Mouse (Mus musculus) left cerebral cortex, postnatal 25 days (tissue): ENCODE measurements around the gene Prl2c3. TPM values are rescaled to one million over a fixed set of nuclear protein-coding genes. Genes with fewer than 3 reads are reported as not detected.
"Not testable (repeated sequence)": the region's sequence is repeated elsewhere in the genome, so short reads cannot be mapped to it uniquely, and the experiment has no call there.

Experiments
- DNase-seq, 2 experiments: peaks; one replicate each; pipeline ENCODE4 v3.0.0; 2022; ENCODE audit warnings: low spot score in 2 of 2, mixed read lengths in 1 of 2
- intact Hi-C: fragments of 180-260 bp; cut with DNase I; formaldehyde crosslinking; loops from one replicate; pipeline ENCODE4 v1.15.1; 2025
- total RNA-seq, 2 experiments: library from RNA; stranded (reverse); gene quantifications; 2 replicates each; pipeline ENCODE4 v1.2.3; 2021

Prl2c3 gene
- not detected for total RNA-seq

GRCm38 (mm10) chr13:12799979-12800378, at the start of gene Prl2c3:
Gene Prl2c3, minus strand, starts transcription at chr13:12800079.
- DNase-seq, intact Hi-C loops: not testable (repeated sequence)

- DNase-seq, intact Hi-C loops: not testable (repeated sequence)
Measured at GRCm38 (mm10) chr13:12848254-12848653, 48.4 kb upstream of the Prl2c3 start.

- intact Hi-C loops = not testable (repeated sequence)
Measured at GRCm38 (mm10) chr13:12844701-12845100, 44.8 kb upstream of the Prl2c3 start.

GRCm38 (mm10) chr13:12837546-12837945, 37.7 kb upstream of the Prl2c3 start:
- intact Hi-C loops, DNase-seq: not testable (repeated sequence)

More at GRCm38 (mm10) chr13:12844701-12845100, 44.8 kb upstream of the Prl2c3 start:
- not testable (repeated sequence) for DNase-seq

GRCm38 (mm10) chr13:12831769-12832168, 31.9 kb upstream of the Prl2c3 start:
- no peak for DNase-seq
- intact Hi-C loops = no loop called here

- intact Hi-C loops = no loop called here
Measured at GRCm38 (mm10) chr13:12829031-12829430, 29.2 kb upstream of the Prl2c3 start.

GRCm38 (mm10) chr13:12824500-12825176, 24.8 kb upstream of the Prl2c3 start:
- intact Hi-C loops, DNase-seq: not testable (repeated sequence)

More at GRCm38 (mm10) chr13:12829031-12829430, 29.2 kb upstream of the Prl2c3 start:
- DNase-seq = no peak

- DNase-seq, intact Hi-C loops: not testable (repeated sequence)
Measured at GRCm38 (mm10) chr13:12813734-12814424, 14.0 kb upstream of the Prl2c3 start.

GRCm38 (mm10) chr13:12809591-12809990, 9.7 kb upstream of the Prl2c3 start:
- DNase-seq = no peak
- intact Hi-C loops = no loop called here

GRCm38 (mm10) chr13:12808793-12809512, 9.1 kb upstream of the Prl2c3 start:
- intact Hi-C loops, DNase-seq: not testable (repeated sequence)

- DNase-seq, intact Hi-C loops: not testable (repeated sequence)
Measured at GRCm38 (mm10) chr13:12806496-12806895, 6.6 kb upstream of the Prl2c3 start.

GRCm38 (mm10) chr13:12769442-12770091, 30.3 kb downstream of the Prl2c3 start:
- DNase-seq, intact Hi-C loops: not testable (repeated sequence)

Other genes with a start within 250 kb of the Prl2c3 start
- 10 to 100 TPM; 15.1 to 17.1 TPM for gene Ero1lb, start 234.2 kb downstream of the Prl2c3 start, total RNA-seq
- gene Prl2c2, start 205.3 kb upstream of the Prl2c3 start, total RNA-seq = not detected